Mouse (Mus musculus) midbrain, embryonic 12.5 days (tissue): Measurements from ENCODE around the gene Itga9. TPM values are rescaled to one million over a fixed set of nuclear protein-coding genes. Genes with fewer than 3 reads are reported as not detected.
"Not testable (repeated sequence)": the region's sequence is repeated elsewhere in the genome, so short reads cannot be mapped to it uniquely, and the experiment has no call there.

Experiments
- ATAC-seq: fragments of 200-750 bp; cut with Nextera tagmentation; 2 replicates; pipeline ENCODE4 v1.8.0; 2017; ENCODE audit warnings: low read depth, moderate TSS enrichment, moderate library complexity; ENCODE audit not compliant: low FRiP score
- H3K27ac ChIP-seq: fragments of 300-500 bp; sonication (generic); replicated peaks from 2 replicates; pipeline ENCODE4 v1.5.1; 2016; ENCODE audit warnings: mild to moderate bottlenecking
- H3K27me3 ChIP-seq: fragments of 300-500 bp; sonication (generic); 2 replicates; pipeline ENCODE4 v1.6.1; 2016; ENCODE audit warnings: mild to moderate bottlenecking
- H3K36me3 ChIP-seq: fragments of 300-500 bp; sonication (generic); 2 replicates; pipeline ENCODE4 v1.6.1; 2016
- H3K4me1 ChIP-seq: fragments of 300-500 bp; sonication (generic); 2 replicates; pipeline ENCODE4 v1.6.1; 2016
- H3K4me2 ChIP-seq: fragments of 300-500 bp; sonication (generic); replicated peaks from 2 replicates; pipeline ENCODE4 v1.6.1; 2016; ENCODE audit warnings: mild to moderate bottlenecking, moderate library complexity
- H3K4me3 ChIP-seq: fragments of 300-500 bp; sonication (generic); 2 replicates; pipeline ENCODE4 v1.5.1; 2016; ENCODE audit warnings: mild to moderate bottlenecking
- H3K9ac ChIP-seq: fragments of 300-500 bp; sonication (generic); replicated peaks from 2 replicates; pipeline ENCODE4 v1.6.1; 2016; ENCODE audit warnings: mild to moderate bottlenecking, moderate library complexity
- H3K9me3 ChIP-seq: fragments of 300-500 bp; sonication (generic); 2 replicates; pipeline ENCODE4 v1.6.1; 2016; ENCODE audit warnings: mild to moderate bottlenecking
- WGBS: fragments of 180-500 bp; shearing (Covaris S2); methylation state at CpG from one replicate; pipeline ENCODE4 v1.1.7; 2016; 5-methylcytosine and 5-hydroxymethylcytosine counted together
- polyA plus RNA-seq: library from polyadenylated mRNA; unstranded; fragments of >200 nt; fragmentation: Nextera tagmentation; extraction: Ambion mirVana; gene quantifications from 2 replicates; pipeline ENCODE4 v1.2.1, GENCODE M21; 2016

Itga9 gene
- polyA plus RNA-seq, 1 experiment from 2014 or later = 10.6 TPM

GRCm38 (mm10) chr9:118585998-118586397 lies 20.5 kb upstream of the Itga9 start:
- ATAC-seq = no peak
- no peak overlapping the region for H3K4me2 ChIP-seq
- peaks cover 7% of the 10 kb centered on the region; the same call in 1 of the 2 replicates for H3K4me1 ChIP-seq
- H3K27me3 ChIP-seq = no peaks in the 10 kb centered on the region
- no peak overlapping the region for H3K4me3 ChIP-seq
- WGBS = 90% methylated on average over 6 of the region's 6 CpGs
- H3K9me3 ChIP-seq = no peaks in the 10 kb centered on the region
- no peak overlapping the region for H3K9ac ChIP-seq
- H3K27ac ChIP-seq = no peak overlapping the region
- peaks cover 18% of the 10 kb centered on the region for H3K36me3 ChIP-seq

GRCm38 (mm10) chr9:118587115-118587514 lies 19.4 kb upstream of the Itga9 start:
- Histone ChIP-seq H3K27ac (no peak overlapping the region), H3K9me3 (no peaks in the 10 kb centered on the region), H3K4me2 (no peak overlapping the region), H3K36me3 (peaks cover 16% of the 10 kb centered on the region), H3K9ac (no peak overlapping the region), H3K4me3 (no peak overlapping the region), H3K27me3 (no peaks in the 10 kb centered on the region), H3K4me1 (peaks cover 7% of the 10 kb centered on the region; the same call in 1 of the 2 replicates)
- no peak for ATAC-seq
- WGBS = 65% methylated on average over 4 of the region's 4 CpGs

DNA sequence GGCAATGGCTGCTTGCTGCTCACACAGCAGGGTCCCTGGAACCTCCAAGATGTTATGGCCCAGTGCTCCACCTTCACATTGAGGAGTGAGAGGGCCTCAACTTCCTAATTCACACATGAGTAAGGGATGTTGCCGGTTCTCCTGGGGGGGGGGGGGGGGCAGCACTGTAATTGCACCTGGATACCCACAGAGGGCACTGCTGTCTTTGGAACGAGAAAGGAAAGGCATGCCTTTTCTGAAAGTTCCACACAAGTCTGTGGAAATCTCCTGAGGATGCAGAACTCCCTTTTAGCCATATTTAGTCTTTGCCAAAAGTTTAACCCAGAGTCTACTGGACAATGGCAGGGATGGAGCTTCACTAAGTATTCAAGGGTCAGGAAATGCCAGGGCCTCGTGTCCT lies 17.2 kb upstream of the Itga9 start:
- H3K36me3 ChIP-seq = no peaks in the 10 kb centered on the region

GRCm38 (mm10) chr9:118590230-118590629 lies 16.3 kb upstream of the Itga9 start:
- peak overlapping the region; percentile 20; the same call in 1 of the 2 replicates for H3K27ac ChIP-seq
- H3K27me3 ChIP-seq = no peaks in the 10 kb centered on the region
- no peak for ATAC-seq
- H3K4me1 ChIP-seq = peaks cover 11% of the 10 kb centered on the region; the same call in 1 of the 2 replicates
- H3K36me3 ChIP-seq = no peaks in the 10 kb centered on the region
- 56% methylated on average over 7 of the region's 7 CpGs for WGBS
- H3K4me3 ChIP-seq = no peak overlapping the region
- no peaks in the 10 kb centered on the region for H3K9me3 ChIP-seq
- no peak overlapping the region for H3K4me2 ChIP-seq
- H3K9ac ChIP-seq = 0 out of 2 replicates have a peak overlapping the region, but pooled peaks have one; percentile 11

More for the DNA sequence above, 17.2 kb upstream of the Itga9 start:
- H3K27ac ChIP-seq = no peak overlapping the region
- 37% methylated on average over 3 of the region's 3 CpGs for WGBS
- no peak overlapping the region for H3K9ac ChIP-seq
- ATAC-seq = no peak
- peaks cover 11% of the 10 kb centered on the region; the same call in 1 of the 2 replicates for H3K4me1 ChIP-seq
- no peaks in the 10 kb centered on the region for H3K9me3 ChIP-seq
- H3K27me3 ChIP-seq = no peaks in the 10 kb centered on the region
- H3K4me3 ChIP-seq = no peak overlapping the region
- H3K4me2 ChIP-seq = no peak overlapping the region

DNA sequence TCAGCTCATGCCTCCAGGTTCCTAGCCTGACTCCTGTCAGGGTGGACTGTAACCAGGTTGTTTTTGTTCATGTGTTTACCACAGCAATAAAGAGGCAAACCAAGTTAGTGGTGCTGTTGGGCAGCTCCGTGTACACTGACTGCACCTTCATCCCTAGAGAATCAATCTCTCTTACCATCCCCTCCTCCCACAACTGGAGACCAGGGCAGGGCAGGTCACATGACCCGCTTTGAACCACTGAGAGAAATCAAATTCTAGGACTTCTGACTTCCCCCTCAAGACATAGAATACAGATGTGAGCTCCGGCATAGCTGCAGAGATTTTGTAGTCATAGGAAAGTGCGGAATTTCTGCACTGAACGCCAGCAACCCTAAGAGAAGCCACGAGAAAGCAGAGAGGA lies 14.9 kb upstream of the Itga9 start:
- H3K4me3 ChIP-seq = no peak overlapping the region
- 72% methylated on average over 6 of the region's 6 CpGs for WGBS
- no peak for ATAC-seq
- no peak overlapping the region for H3K4me2 ChIP-seq
- no peaks in the 10 kb centered on the region for H3K27me3 ChIP-seq
- no peak overlapping the region for H3K9ac ChIP-seq
- no peaks in the 10 kb centered on the region for H3K36me3 ChIP-seq
- H3K9me3 ChIP-seq = no peaks in the 10 kb centered on the region
- H3K27ac ChIP-seq = no peak overlapping the region
- peaks cover 11% of the 10 kb centered on the region; the same call in 1 of the 2 replicates for H3K4me1 ChIP-seq

- no peak overlapping the region for H3K27ac ChIP-seq
- no peak overlapping the region for H3K4me3 ChIP-seq
- peaks cover 11% of the 10 kb centered on the region; the same call in 1 of the 2 replicates for H3K4me1 ChIP-seq
- no peaks in the 10 kb centered on the region for H3K36me3 ChIP-seq
- no peak overlapping the region for H3K9ac ChIP-seq
- H3K27me3 ChIP-seq = no peaks in the 10 kb centered on the region
- H3K4me2 ChIP-seq = no peak overlapping the region
- WGBS = 43% methylated on average over 13 of the region's 13 CpGs
- no peaks in the 10 kb centered on the region for H3K9me3 ChIP-seq
- ATAC-seq = 0 out of 2 replicates have a peak, but pooled peaks have one; percentile 34
These were observed 13.8 kb upstream of the Itga9 start for GRCm38 (mm10) chr9:118592585-118593249.

GRCm38 (mm10) chr9:118593443-118593842 lies 13.0 kb upstream of the Itga9 start:
- no peak overlapping the region for H3K9ac ChIP-seq
- no peak overlapping the region for H3K4me2 ChIP-seq
- H3K27me3 ChIP-seq = no peaks in the 10 kb centered on the region
- no peaks in the 10 kb centered on the region for H3K9me3 ChIP-seq
- 85% methylated on average over 8 of the region's 8 CpGs for WGBS
- H3K36me3 ChIP-seq = no peaks in the 10 kb centered on the region
- no peak for ATAC-seq
- no peak overlapping the region for H3K4me3 ChIP-seq
- peaks cover 11% of the 10 kb centered on the region; the same call in 1 of the 2 replicates for H3K4me1 ChIP-seq
- H3K27ac ChIP-seq = no peak overlapping the region

DNA sequence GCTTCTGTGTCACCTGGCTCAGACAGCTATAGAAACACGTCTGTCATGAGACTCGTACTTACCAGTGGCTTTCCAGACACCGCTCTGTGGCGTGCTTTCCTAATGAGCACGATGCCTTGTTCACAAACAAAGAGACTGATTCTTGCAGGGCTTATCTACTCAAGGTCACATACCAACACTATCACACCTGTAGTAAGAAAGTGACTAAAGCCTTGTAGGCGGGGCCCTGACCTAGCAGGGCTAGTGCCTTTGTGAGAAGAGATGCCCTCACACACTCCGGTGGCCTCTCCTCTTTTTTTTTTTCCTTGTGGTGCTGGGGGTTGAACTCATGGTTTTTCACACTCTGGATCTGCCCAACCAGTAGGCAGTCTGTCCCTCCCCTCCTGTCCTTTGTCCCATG lies 9.7 kb upstream of the Itga9 start:
- no peak for ATAC-seq
- no peak overlapping the region for H3K27ac ChIP-seq

GRCm38 (mm10) chr9:118600393-118600792 lies 6.1 kb upstream of the Itga9 start:
- WGBS = 80% methylated on average over 2 of the region's 3 CpGs
- H3K4me1 ChIP-seq, H3K27ac ChIP-seq, H3K36me3 ChIP-seq, ATAC-seq, H3K27me3 ChIP-seq, H3K9me3 ChIP-seq, H3K4me3 ChIP-seq, H3K4me2 ChIP-seq, H3K9ac ChIP-seq: not testable (repeated sequence)

More for the DNA sequence above, 9.7 kb upstream of the Itga9 start:
- H3K4me3 ChIP-seq = no peak overlapping the region
- H3K4me2 ChIP-seq = no peak overlapping the region
- no peaks in the 10 kb centered on the region for H3K36me3 ChIP-seq
- H3K9ac ChIP-seq = no peak overlapping the region
- WGBS = 90% methylated on average over 7 of the region's 7 CpGs
- H3K4me1 ChIP-seq = peaks cover 4% of the 10 kb centered on the region; the same call in 1 of the 2 replicates
- no peaks in the 10 kb centered on the region for H3K27me3 ChIP-seq
- H3K9me3 ChIP-seq = no peaks in the 10 kb centered on the region

GRCm38 (mm10) chr9:118602576-118602975 lies 3.9 kb upstream of the Itga9 start:
- 86% methylated on average over 5 of the region's 5 CpGs for WGBS
- H3K4me2 ChIP-seq = no peak overlapping the region

GRCm38 (mm10) chr9:118606817-118607371 lies 404 bp downstream of the Itga9 start:
- H3K4me3 ChIP-seq = peak overlapping the region; percentile 71
- no peak overlapping the region; the same call in 1 of the 2 replicates for H3K27ac ChIP-seq
- no peaks in the 10 kb centered on the region for H3K36me3 ChIP-seq
- under 1% methylated on average over 40 of the region's 68 CpGs for WGBS
- peak; percentile 70 for ATAC-seq
- H3K27me3 ChIP-seq = peaks cover 54% of the 10 kb centered on the region
- peaks cover 7% of the 10 kb centered on the region for H3K4me1 ChIP-seq
- H3K9me3 ChIP-seq = no peaks in the 10 kb centered on the region
- peak overlapping the region; percentile 93 for H3K4me2 ChIP-seq
- H3K9ac ChIP-seq = peak overlapping the region; percentile 81

More at GRCm38 (mm10) chr9:118602576-118602975, 3.9 kb upstream of the Itga9 start:
- Histone ChIP-seq H3K4me3 (no peak overlapping the region), H3K27ac (no peak overlapping the region), H3K9ac (no peak overlapping the region), H3K27me3 (peaks cover 22% of the 10 kb centered on the region), H3K36me3 (no peaks in the 10 kb centered on the region), H3K4me1 (peaks cover 7% of the 10 kb centered on the region), H3K9me3 (no peaks in the 10 kb centered on the region)
- ATAC-seq = no peak

DNA sequence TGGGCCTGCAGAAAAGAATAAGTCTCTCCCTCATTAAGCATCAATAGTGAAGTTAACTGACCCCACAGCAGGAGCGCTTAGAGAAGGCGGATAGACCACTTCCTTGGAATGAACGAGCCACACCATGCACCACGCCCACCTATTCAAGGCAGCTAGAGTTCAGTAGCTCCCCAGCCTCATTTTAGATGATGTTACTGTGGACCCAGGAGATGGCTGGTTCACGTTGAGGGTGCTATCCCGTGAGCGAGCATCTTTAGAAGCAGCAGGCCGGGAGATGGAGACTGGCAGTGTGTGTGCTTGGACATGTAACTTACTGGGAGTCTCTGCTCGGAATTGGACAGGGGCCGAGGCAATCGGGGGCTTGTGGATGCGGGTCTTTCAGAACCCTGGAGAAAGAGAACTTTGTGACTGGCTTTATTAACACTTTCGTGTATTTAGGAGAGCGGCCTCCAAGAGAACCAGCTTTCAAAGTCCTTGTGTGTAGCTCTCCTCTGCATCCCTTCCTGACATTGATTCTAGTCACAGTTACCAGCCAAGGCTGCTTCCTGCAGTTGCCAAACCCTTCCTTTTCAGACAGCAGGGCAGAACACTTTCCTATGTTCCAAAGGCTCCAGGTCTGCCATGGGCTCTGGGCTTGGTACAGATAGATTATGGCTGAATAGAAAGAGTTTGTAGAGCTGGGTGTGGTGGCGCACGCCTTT lies 1.4 kb downstream of the Itga9 start:
- WGBS = 40% methylated on average over 16 of the region's 16 CpGs
- Histone ChIP-seq H3K4me1 (peaks cover 7% of the 10 kb centered on the region), H3K4me2 (peak overlapping the region; percentile 93), H3K27ac (no peak overlapping the region), H3K9me3 (no peaks in the 10 kb centered on the region), H3K27me3 (peaks cover 59% of the 10 kb centered on the region), H3K36me3 (no peaks in the 10 kb centered on the region), H3K9ac (no peak overlapping the region), H3K4me3 (peak overlapping the region; percentile 71)
- no peak for ATAC-seq
